Comparison of ENCODE assay signal across 8 mouse cellular contexts in the genomic region with DNA sequence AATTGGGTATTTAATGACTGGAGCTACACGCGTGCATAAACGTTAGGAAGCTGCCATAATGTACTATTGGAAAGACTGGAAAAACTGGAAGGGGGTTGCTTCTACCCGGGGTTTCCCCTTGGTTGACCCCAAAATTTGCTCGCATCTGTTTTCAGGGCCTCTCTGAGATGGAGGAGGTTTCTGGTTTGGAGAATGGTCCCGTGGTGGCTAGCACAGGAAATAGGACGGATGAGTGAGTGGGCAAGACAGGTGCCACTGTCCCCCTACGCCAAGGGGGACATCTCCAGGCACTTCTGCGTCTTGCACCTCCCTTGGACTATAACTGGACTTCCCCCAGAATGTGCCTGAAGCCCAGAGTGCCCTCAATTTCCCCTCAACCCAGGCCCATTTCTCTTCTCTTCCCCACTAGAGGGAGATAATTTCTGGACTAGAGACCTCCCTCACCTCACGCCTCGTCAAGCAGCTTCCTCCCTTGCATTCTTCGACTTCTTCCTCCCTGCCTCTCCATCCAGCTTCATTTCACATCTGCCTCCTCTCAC. TPM values are rescaled to one million over a fixed set of nuclear protein-coding genes. Genes with fewer than 3 reads are reported as not detected.
A peak's percentile ranks its signal among the peaks of the same experiment; 100 is the strongest.
DNase-seq lines count a peak whose midpoint lies in the region; ATAC-seq and TF ChIP-seq lines count a peak whose summit lies in the region.

No protein-coding gene starts in this region.

- peaks cover 51% of the 10 kb centered on the region for H3K4me1 ChIP-seq in lung, embryonic 15.5 days
- H3K4me1 ChIP-seq in embryonic fibroblast, embryonic 13.5 days (ENCODE audit: control insufficient read depth, insufficient read depth, low read length): peaks cover 15% of the 10 kb centered on the region
- peaks cover 8% of the 10 kb centered on the region for H3K4me1 ChIP-seq in limb, embryonic 11.5 days (ENCODE audit: control insufficient read depth, insufficient read depth, low read length)
- H3K4me1 ChIP-seq in neural tube, embryonic 15.5 days: peaks cover 62% of the 10 kb centered on the region

- no peaks in the 10 kb centered on the region for H3K27me3 ChIP-seq in lung, embryonic 15.5 days
- H3K27me3 ChIP-seq in limb, embryonic 11.5 days (ENCODE audit: control insufficient read depth, insufficient read depth, low read length): no peaks in the 10 kb centered on the region
- H3K27me3 ChIP-seq in neural tube, embryonic 15.5 days (replicated peaks): no peaks in the 10 kb centered on the region

- no peaks in the 10 kb centered on the region for H3K9me3 ChIP-seq in lung, embryonic 15.5 days
- no peaks in the 10 kb centered on the region for H3K9me3 ChIP-seq in limb, embryonic 11.5 days (ENCODE audit: control insufficient read depth, low read length)
- no peaks in the 10 kb centered on the region for H3K9me3 ChIP-seq in neural tube, embryonic 15.5 days (replicated peaks)

- H3K36me3 ChIP-seq in lung, embryonic 15.5 days: no peaks in the 10 kb centered on the region
- H3K36me3 ChIP-seq in limb, embryonic 11.5 days (ENCODE audit: control insufficient read depth, insufficient read depth, low read length): no peaks in the 10 kb centered on the region
- no peaks in the 10 kb centered on the region for H3K36me3 ChIP-seq in neural tube, embryonic 15.5 days

- H3K4me3 ChIP-seq in lung, embryonic 15.5 days: peak overlapping the region; percentile 60
- H3K4me3 ChIP-seq in embryonic fibroblast, embryonic 13.5 days (ENCODE audit: insufficient read depth, low read length): peak overlapping the region; percentile 79
- peak overlapping the region; percentile 62 for H3K4me3 ChIP-seq in limb, embryonic 11.5 days (ENCODE audit: low read depth, low read length)
- H3K4me3 ChIP-seq in neural tube, embryonic 15.5 days (replicated peaks): peak overlapping the region; percentile 72

- peak overlapping the region; percentile 87 for H3K9ac ChIP-seq in lung, embryonic 15.5 days
- peak overlapping the region; percentile 95 for H3K9ac ChIP-seq in limb, embryonic 11.5 days (ENCODE audit: low read length)
- peak overlapping the region; percentile 94 for H3K9ac ChIP-seq in neural tube, embryonic 15.5 days (replicated peaks)

- WGBS in lung, embryonic 15.5 days: 20% methylated on average over 12 of the region's 12 CpGs
- 43% methylated on average over 12 of the region's 12 CpGs for WGBS in limb, embryonic 11.5 days
- WGBS in neural tube, embryonic 15.5 days: 28% methylated on average over 12 of the region's 12 CpGs

- TF ChIP-seq POLR2A in embryonic fibroblast, embryonic 13.5 days (IDR thresholded peaks at IDR 0.05; ENCODE audit: low read depth, low read length): no peak

- peak overlapping the region; percentile 67 for H3K4me2 ChIP-seq in lung, embryonic 15.5 days
- peak overlapping the region; percentile 65 for H3K4me2 ChIP-seq in limb, embryonic 11.5 days (ENCODE audit: low read depth, severe bottlenecking)
- peak overlapping the region; percentile 66 for H3K4me2 ChIP-seq in neural tube, embryonic 15.5 days

- ATAC-seq in lung, embryonic 15.5 days (ENCODE audit: borderline replicate concordance, extremely low read depth, low FRiP score, low TSS enrichment): no peak
- ATAC-seq in limb, embryonic 11.5 days (ENCODE audit: insufficient number of reproducible peaks, low FRiP score, low TSS enrichment, low read depth): 0 out of 2 replicates have a peak, but pooled peaks have one; percentile 3
- no peak; the same call in 1 of the 2 replicates for ATAC-seq in neural tube, embryonic 15.5 days (ENCODE audit: low FRiP score)

- peak overlapping the region; percentile 99 for H3K27ac ChIP-seq in lung, embryonic 15.5 days
- peak overlapping the region; percentile 81 for H3K27ac ChIP-seq in embryonic fibroblast, embryonic 13.5 days (ENCODE audit: insufficient read depth, low read length)
- peak overlapping the region; percentile 97 for H3K27ac ChIP-seq in limb, embryonic 11.5 days (replicated peaks; ENCODE audit: low read depth, low read length)
- H3K27ac ChIP-seq in neural tube, embryonic 15.5 days (replicated peaks): peak overlapping the region; percentile 99

- peak; percentile 30; the same call in 1 of the 2 replicates for TF ChIP-seq CTCF in embryonic fibroblast, embryonic 13.5 days (IDR thresholded peaks at IDR 0.05; ENCODE audit: borderline replicate concordance, insufficient read depth, low read length)

- no peak for DNase-seq in lung, postnatal 4 days
- DNase-seq in limb, embryonic 11.5 days (ENCODE audit: low spot score): no peak
- DNase-seq in thymus, postnatal 14 days: no peak
- DNase-seq in cerebellum, postnatal 10 days: no peak
- no peak for DNase-seq in left cerebral cortex, adult 11 months (ENCODE audit: low spot score)

RNA-seq across cellular contexts. Expression of a gene that starts 1.4 kb away (rescaled TPM):
- 25.7 and 26.3 TPM in 2 replicates for polyA plus RNA-seq in lung, embryonic 15.5 days (2015; fragmentation: Nextera tagmentation; extraction: Ambion mirVana)
- 27.5 and 33.1 TPM in 2 replicates for polyA plus RNA-seq in embryonic fibroblast, embryonic 13.5 days (2011; ENCODE audit: insufficient read length, low read depth, missing spikeins)
- 51.6 and 52.0 TPM in 2 replicates for polyA plus RNA-seq in limb, embryonic 11.5 days (2014; fragmentation: Nextera tagmentation; extraction: Ambion mirVana)
- 25.3 and 28.6 TPM in 2 replicates for polyA plus RNA-seq in neural tube, embryonic 15.5 days (2015; fragmentation: Nextera tagmentation; extraction: Ambion mirVana)

RNA-seq across cellular contexts. Expression of a gene that starts 3.7 kb away (rescaled TPM):
- polyA plus RNA-seq in lung, embryonic 15.5 days (2015; fragmentation: Nextera tagmentation; extraction: Ambion mirVana): 0.26 and 0.57 TPM in 2 replicates
- 0.95 TPM in 1 of 2 replicates, not detected in the other for polyA plus RNA-seq in embryonic fibroblast, embryonic 13.5 days (2011; ENCODE audit: insufficient read length, low read depth, missing spikeins)
- 0.60 and 1.3 TPM in 2 replicates for polyA plus RNA-seq in limb, embryonic 11.5 days (2014; fragmentation: Nextera tagmentation; extraction: Ambion mirVana)
- 0.88 and 1.4 TPM in 2 replicates for polyA plus RNA-seq in neural tube, embryonic 15.5 days (2015; fragmentation: Nextera tagmentation; extraction: Ambion mirVana)

RNA-seq across cellular contexts. Expression of a gene that starts 23.1 kb away (rescaled TPM):
- not detected in 2 replicates for polyA plus RNA-seq in lung, embryonic 15.5 days (2015; fragmentation: Nextera tagmentation; extraction: Ambion mirVana)
- not detected in 2 replicates for polyA plus RNA-seq in embryonic fibroblast, embryonic 13.5 days (2011; ENCODE audit: insufficient read length, low read depth, missing spikeins)
- polyA plus RNA-seq in limb, embryonic 11.5 days (2014; fragmentation: Nextera tagmentation; extraction: Ambion mirVana): not detected in 2 replicates
- polyA plus RNA-seq in neural tube, embryonic 15.5 days (2015; fragmentation: Nextera tagmentation; extraction: Ambion mirVana): not detected in 2 replicates

RNA-seq across cellular contexts. Expression of a gene that starts 34.6 kb away (rescaled TPM):
- polyA plus RNA-seq in lung, embryonic 15.5 days (2015; fragmentation: Nextera tagmentation; extraction: Ambion mirVana): 105 TPM in 2 replicates
- polyA plus RNA-seq in embryonic fibroblast, embryonic 13.5 days (2011; ENCODE audit: insufficient read length, low read depth, missing spikeins): 109 and 119 TPM in 2 replicates
- 154 and 158 TPM in 2 replicates for polyA plus RNA-seq in limb, embryonic 11.5 days (2014; fragmentation: Nextera tagmentation; extraction: Ambion mirVana)
- 71.3 and 82.7 TPM in 2 replicates for polyA plus RNA-seq in neural tube, embryonic 15.5 days (2015; fragmentation: Nextera tagmentation; extraction: Ambion mirVana)
